Mouse (Mus musculus): Measurements from ENCODE around the gene Zfp36. TPM values are rescaled to one million over a fixed set of nuclear protein-coding genes. Genes with fewer than 3 reads are reported as not detected.

Zfp36 gene
- polyA plus RNA-seq, 1 experiment from 2014 or later, result 29.4 TPM

DNA sequence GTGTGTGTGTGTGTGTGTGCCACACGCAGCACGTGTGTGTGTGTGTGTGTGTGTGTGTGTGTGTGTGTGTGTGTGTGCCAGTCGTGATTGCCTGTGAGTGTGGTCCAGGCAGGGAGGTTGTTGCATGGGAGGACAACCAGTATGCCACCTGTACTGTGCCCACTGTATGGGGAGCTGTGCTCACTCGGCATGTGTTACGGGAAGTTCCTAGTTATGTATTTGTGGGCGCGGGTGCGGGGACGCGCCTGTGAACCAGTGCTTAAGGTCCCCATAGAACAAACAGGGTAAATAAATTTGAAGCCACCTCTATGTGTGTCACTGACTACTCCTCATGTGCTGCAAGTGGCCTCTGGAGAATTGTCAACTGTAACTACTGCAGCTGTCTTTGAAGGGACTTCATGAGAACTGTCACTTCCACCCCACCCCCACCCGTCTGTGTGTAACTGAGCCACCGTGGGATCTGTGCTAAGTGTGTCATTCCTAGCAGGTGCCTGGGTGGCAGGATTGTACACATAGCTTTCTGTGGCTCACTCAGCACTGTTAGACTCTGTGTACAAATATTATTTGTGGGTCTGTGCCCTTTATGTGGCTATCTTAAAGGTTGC, 2.4 kb upstream of the Zfp36 start:
- peak overlapping the region; percentile 48; the same call in 1 of the 2 replicates for H3K9ac ChIP-seq (ENCODE audit: low read length)
- ATAC-seq (ENCODE audit: low FRiP score, low TSS enrichment), result no peak
- H3K4me1 ChIP-seq (replicated peaks; ENCODE audit: control insufficient read depth, insufficient read depth), result peaks cover 14% of the 10 kb centered on the region; the same call in 1 of the 2 replicates
- no peak overlapping the region for H3K4me3 ChIP-seq (ENCODE audit: low read depth, low read length)
- H3K4me2 ChIP-seq (replicated peaks; ENCODE audit: low read depth), result peak overlapping the region; percentile 81
- peak overlapping the region; percentile 100 for H3K27ac ChIP-seq (replicated peaks)
- H3K9me3 ChIP-seq (ENCODE audit: control insufficient read depth, low read length), result no peaks in the 10 kb centered on the region
- peak; percentile 62 for DNase-seq (ENCODE audit: low spot score)
- no peak for TF ChIP-seq EP300 (optimal IDR thresholded peaks at IDR 0.05)
- H3K36me3 ChIP-seq (ENCODE audit: control insufficient read depth, insufficient read depth, low read length), result peaks cover 7% of the 10 kb centered on the region; the same call in 1 of the 2 replicates
- 25% methylated on average over 10 of the region's 12 CpGs for WGBS
- H3K27me3 ChIP-seq (ENCODE audit: control insufficient read depth, insufficient read depth, low read length), result no peaks in the 10 kb centered on the region

DNA sequence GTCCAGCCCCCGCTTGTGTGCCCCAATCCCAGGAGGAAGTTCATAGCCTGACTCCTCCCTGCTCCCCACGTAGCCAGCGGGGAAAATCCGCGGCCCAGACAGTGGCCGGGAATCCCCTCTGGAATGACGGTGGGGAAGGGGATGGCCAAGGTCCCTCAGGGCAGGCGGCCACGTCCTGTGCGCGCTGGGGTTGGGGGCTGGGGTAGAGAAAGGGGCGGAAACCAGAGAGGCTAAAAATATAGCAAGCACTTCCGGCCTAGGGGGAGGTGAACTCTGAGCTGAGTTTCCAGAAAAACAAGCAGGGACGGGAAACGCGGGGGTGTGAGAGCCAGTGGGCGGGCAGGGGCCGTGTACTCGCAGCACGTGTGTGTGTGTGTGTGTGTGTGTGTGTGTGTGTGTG, 1.9 kb upstream of the Zfp36 start:
- DNase-seq (ENCODE audit: low spot score) (peak; percentile 93), ATAC-seq (ENCODE audit: low FRiP score, low TSS enrichment) (peak; percentile 53)
- WGBS, result 0% methylated on average over 20 of the region's 20 CpGs
- Histone ChIP-seq H3K27me3 (ENCODE audit: control insufficient read depth, insufficient read depth, low read length) (no peaks in the 10 kb centered on the region), H3K9ac (ENCODE audit: low read length) (peak overlapping the region; percentile 78), H3K36me3 (ENCODE audit: control insufficient read depth, insufficient read depth, low read length) (peaks cover 7% of the 10 kb centered on the region; the same call in 1 of the 2 replicates), H3K27ac (replicated peaks) (peak overlapping the region; percentile 100), H3K9me3 (ENCODE audit: control insufficient read depth, low read length) (no peaks in the 10 kb centered on the region), H3K4me3 (ENCODE audit: low read depth, low read length) (peak overlapping the region; percentile 39), H3K4me1 (replicated peaks; ENCODE audit: control insufficient read depth, insufficient read depth) (peaks cover 14% of the 10 kb centered on the region; the same call in 1 of the 2 replicates), H3K4me2 (replicated peaks; ENCODE audit: low read depth) (peak overlapping the region; percentile 81)
- TF ChIP-seq EP300 (optimal IDR thresholded peaks at IDR 0.05) (peak; percentile 89), CTCF (IDR thresholded peaks at IDR 0.05; ENCODE audit: low read depth) (no peak)

DNA sequence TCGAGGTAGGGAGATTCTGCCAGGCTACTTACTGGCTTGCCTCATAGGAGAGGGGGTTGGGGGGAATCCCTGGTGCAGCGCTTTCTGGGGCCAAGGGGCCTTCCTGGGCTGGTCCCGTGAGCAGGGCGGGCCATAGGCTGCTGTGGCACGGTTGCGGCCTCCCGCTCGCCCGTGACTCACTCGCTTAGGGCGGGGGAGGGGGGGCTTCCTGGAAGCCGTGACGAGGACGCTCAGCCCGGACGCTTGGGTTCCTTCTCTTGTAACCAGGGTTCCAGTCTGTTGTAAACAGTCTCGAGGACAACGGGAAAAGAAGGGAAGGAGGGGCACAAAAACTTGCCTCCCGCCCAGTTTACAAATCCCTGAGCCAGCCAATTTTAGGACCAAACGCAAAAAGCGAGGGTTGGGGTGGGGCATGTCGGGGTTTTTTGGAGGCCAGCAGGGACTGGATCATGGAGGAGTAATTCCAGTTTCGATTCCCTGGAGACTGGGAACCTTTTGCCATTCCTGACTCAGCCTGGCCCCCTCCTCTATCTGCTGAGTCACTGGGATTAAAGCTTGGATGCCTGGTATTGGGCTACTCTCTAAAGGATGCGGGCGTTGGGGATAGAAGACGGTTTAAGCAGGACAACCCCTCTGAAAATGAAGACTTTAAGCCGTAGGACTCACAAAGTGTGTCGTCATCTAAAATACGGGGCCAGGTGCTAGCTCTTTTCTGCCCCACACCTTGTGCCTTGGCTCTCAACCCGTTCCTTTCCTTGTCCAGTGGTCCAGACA, 1.2 kb upstream of the Zfp36 start:
- peak; percentile 71 for ATAC-seq (ENCODE audit: low FRiP score, low TSS enrichment)
- under 1% methylated on average over 30 of the region's 30 CpGs for WGBS
- no peaks in the 10 kb centered on the region for H3K9me3 ChIP-seq (ENCODE audit: control insufficient read depth, low read length)
- H3K27ac ChIP-seq (replicated peaks), result peak overlapping the region; percentile 100
- H3K36me3 ChIP-seq (ENCODE audit: control insufficient read depth, insufficient read depth, low read length), result peaks cover 7% of the 10 kb centered on the region; the same call in 1 of the 2 replicates
- peak; percentile 97 for DNase-seq (ENCODE audit: low spot score)
- H3K4me3 ChIP-seq (ENCODE audit: low read depth, low read length), result peak overlapping the region; percentile 39
- peaks cover 14% of the 10 kb centered on the region; the same call in 1 of the 2 replicates for H3K4me1 ChIP-seq (replicated peaks; ENCODE audit: control insufficient read depth, insufficient read depth)
- peak overlapping the region; percentile 81 for H3K4me2 ChIP-seq (replicated peaks; ENCODE audit: low read depth)
- peak overlapping the region; percentile 78 for H3K9ac ChIP-seq (ENCODE audit: low read length)
- H3K27me3 ChIP-seq (ENCODE audit: control insufficient read depth, insufficient read depth, low read length), result no peaks in the 10 kb centered on the region
- TF ChIP-seq CTCF (IDR thresholded peaks at IDR 0.05; ENCODE audit: low read depth) (no peak), EP300 (optimal IDR thresholded peaks at IDR 0.05) (peak; percentile 52)

DNA sequence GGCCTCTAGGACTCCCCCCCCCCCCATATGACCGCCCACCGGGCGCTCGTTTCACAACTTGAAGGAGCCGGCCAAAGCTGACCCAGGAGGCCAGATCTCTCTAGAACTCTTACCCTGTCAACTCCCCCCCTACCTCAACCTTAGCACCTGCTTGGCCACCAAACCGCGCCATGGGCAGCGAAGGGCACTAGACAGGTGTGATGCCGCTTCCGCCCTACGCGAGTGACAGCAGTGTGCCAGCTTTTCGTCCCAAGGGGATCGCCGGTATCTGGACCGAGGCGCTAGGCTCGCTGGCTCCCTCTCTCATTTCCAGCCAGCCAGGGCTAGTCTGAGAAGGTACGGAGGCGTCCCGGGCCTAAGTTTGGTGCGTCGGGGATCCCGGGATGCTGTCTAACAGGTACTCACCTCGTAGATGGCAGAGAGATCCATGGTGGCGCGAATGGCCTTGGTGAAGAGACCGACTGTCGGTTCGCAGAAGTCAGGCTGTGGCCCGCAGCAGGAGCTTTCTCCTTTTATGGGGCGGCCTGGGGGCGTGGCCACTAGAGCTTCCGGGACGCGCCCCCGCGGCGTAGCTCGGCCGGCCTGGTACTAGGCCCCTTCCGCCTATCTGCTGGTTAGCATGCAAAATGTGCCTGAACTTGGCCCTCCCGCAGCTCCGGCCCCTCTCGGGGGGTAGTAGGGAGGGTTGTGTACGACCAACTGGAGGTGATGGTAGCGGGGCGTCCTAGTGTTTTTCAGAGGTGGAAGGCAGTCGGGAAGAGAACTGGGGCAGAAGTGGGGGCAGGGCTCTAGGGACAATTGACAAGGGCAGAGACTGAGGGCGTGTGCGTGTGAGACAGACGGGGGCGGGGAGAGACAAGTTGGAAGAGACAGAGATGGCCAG, 1.0 kb downstream of the Zfp36 start:
- peak; percentile 96 for DNase-seq (ENCODE audit: low spot score)

DNA sequence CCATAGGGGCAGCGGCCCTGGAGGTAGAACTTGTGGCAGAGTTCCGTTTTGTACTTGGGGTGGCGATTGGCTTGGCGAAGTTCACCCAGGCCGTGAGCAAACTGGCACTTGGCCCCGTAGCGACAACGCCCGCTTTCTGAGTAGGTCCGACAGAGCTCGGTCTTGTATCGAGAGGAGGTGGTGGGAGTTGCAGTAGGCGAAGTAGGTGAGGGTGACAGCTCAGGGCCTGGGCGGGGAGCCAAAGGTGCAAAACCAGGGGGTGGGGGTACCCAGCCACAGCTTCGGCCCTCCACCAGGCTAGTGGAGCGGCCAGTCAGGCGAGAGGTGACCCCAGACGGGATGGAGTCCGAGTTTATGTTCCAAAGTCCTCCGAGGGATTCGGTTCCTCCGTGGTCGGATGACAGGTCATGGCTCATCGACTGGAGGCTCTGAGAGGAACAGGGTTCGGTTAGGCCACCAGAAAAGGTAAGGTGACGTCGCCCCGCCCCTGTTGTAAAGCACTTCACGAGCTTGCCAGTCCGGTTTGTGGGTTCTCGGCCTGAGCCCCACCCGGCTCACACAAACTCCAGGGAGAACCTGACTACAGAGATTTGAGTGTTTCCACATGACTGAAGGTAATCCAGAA, 1.9 kb downstream of the Zfp36 start:
- Histone ChIP-seq H3K27ac (replicated peaks) (peak overlapping the region; percentile 100), H3K27me3 (ENCODE audit: control insufficient read depth, insufficient read depth, low read length) (no peaks in the 10 kb centered on the region), H3K9ac (ENCODE audit: low read length) (peak overlapping the region; percentile 98), H3K9me3 (ENCODE audit: control insufficient read depth, low read length) (no peaks in the 10 kb centered on the region), H3K36me3 (ENCODE audit: control insufficient read depth, insufficient read depth, low read length) (peaks cover 7% of the 10 kb centered on the region; the same call in 1 of the 2 replicates), H3K4me2 (replicated peaks; ENCODE audit: low read depth) (peak overlapping the region; percentile 95), H3K4me3 (ENCODE audit: low read depth, low read length) (peak overlapping the region; percentile 88), H3K4me1 (replicated peaks; ENCODE audit: control insufficient read depth, insufficient read depth) (peaks cover 11% of the 10 kb centered on the region; the same call in 1 of the 2 replicates)
- WGBS, result 7% methylated on average over 32 of the region's 32 CpGs
- TF ChIP-seq EP300 (optimal IDR thresholded peaks at IDR 0.05), result no peak
- TF ChIP-seq CTCF (IDR thresholded peaks at IDR 0.05; ENCODE audit: low read depth), result 0 out of 2 replicates have a peak, but pooled peaks have one; percentile 0
- no peak; the same call in 1 of the 2 replicates for ATAC-seq (ENCODE audit: low FRiP score, low TSS enrichment)
- peak; percentile 91 for DNase-seq (ENCODE audit: low spot score)

More for the DNA sequence above, 1.0 kb downstream of the Zfp36 start:
- Histone ChIP-seq H3K36me3 (ENCODE audit: control insufficient read depth, insufficient read depth, low read length) (peaks cover 7% of the 10 kb centered on the region; the same call in 1 of the 2 replicates), H3K4me3 (ENCODE audit: low read depth, low read length) (peak overlapping the region; percentile 88), H3K4me2 (replicated peaks; ENCODE audit: low read depth) (peak overlapping the region; percentile 95), H3K9me3 (ENCODE audit: control insufficient read depth, low read length) (no peaks in the 10 kb centered on the region), H3K27ac (replicated peaks) (peak overlapping the region; percentile 100), H3K27me3 (ENCODE audit: control insufficient read depth, insufficient read depth, low read length) (no peaks in the 10 kb centered on the region), H3K4me1 (replicated peaks; ENCODE audit: control insufficient read depth, insufficient read depth) (peaks cover 14% of the 10 kb centered on the region; the same call in 1 of the 2 replicates), H3K9ac (ENCODE audit: low read length) (peak overlapping the region; percentile 98)
- WGBS, result 1% methylated on average over 52 of the region's 53 CpGs
- TF ChIP-seq EP300 (optimal IDR thresholded peaks at IDR 0.05), result peak; percentile 80
- TF ChIP-seq CTCF (IDR thresholded peaks at IDR 0.05; ENCODE audit: low read depth), result no peak; the same call in 1 of the 2 replicates
- peak; percentile 41 for ATAC-seq (ENCODE audit: low FRiP score, low TSS enrichment)
